Mouse (Mus musculus): Measurements from ENCODE around the gene Icmt. TPM values are rescaled to one million over a fixed set of nuclear protein-coding genes. Genes with fewer than 3 reads are reported as not detected.

Icmt gene
- polyA plus RNA-seq, 1 experiment from 2014 or later: 16.9 TPM

GRCm38 (mm10) chr4:152303172-152303571, 6.1 kb downstream of the Icmt start:
- Histone ChIP-seq H3K4me3 (ENCODE audit: low read depth, low read length) (no peak overlapping the region), H3K9ac (replicated peaks; ENCODE audit: low read depth) (no peak overlapping the region), H3K9me3 (ENCODE audit: low read length) (no peaks in the 10 kb centered on the region), H3K4me2 (replicated peaks; ENCODE audit: low read depth, low read length) (no peak overlapping the region), H3K4me1 (ENCODE audit: insufficient read depth, low read depth, low read length) (peaks cover 5% of the 10 kb centered on the region; the same call in 1 of the 2 replicates), H3K27ac (ENCODE audit: low read length) (no peak overlapping the region), H3K36me3 (ENCODE audit: insufficient read depth, low read length) (no peaks in the 10 kb centered on the region), H3K27me3 (replicated peaks; ENCODE audit: insufficient read depth, low read length) (no peaks in the 10 kb centered on the region)
- TF ChIP-seq CTCF (IDR thresholded peaks at IDR 0.05) (no peak), EP300 (IDR thresholded peaks at IDR 0.05) (no peak)
- ATAC-seq (no peak), DNase-seq (ENCODE audit: low spot score) (no peak)
- 89% methylated on average over 10 of the region's 10 CpGs for WGBS

- no peaks in the 10 kb centered on the region for H3K36me3 ChIP-seq (ENCODE audit: insufficient read depth, low read length)
- no peak for ATAC-seq
- WGBS: 85% methylated on average over 6 of the region's 6 CpGs
These were observed 7.7 kb downstream of the Icmt start for GRCm38 (mm10) chr4:152304685-152305084.

GRCm38 (mm10) chr4:152305991-152306390, 9.0 kb downstream of the Icmt start:
- Histone ChIP-seq H3K9me3 (ENCODE audit: low read length) (no peaks in the 10 kb centered on the region), H3K36me3 (ENCODE audit: insufficient read depth, low read length) (no peaks in the 10 kb centered on the region), H3K4me1 (ENCODE audit: insufficient read depth, low read depth, low read length) (no peaks in the 10 kb centered on the region), H3K27me3 (replicated peaks; ENCODE audit: insufficient read depth, low read length) (no peaks in the 10 kb centered on the region), H3K27ac (ENCODE audit: low read length) (no peak overlapping the region), H3K9ac (replicated peaks; ENCODE audit: low read depth) (no peak overlapping the region), H3K4me2 (replicated peaks; ENCODE audit: low read depth, low read length) (no peak overlapping the region), H3K4me3 (ENCODE audit: low read depth, low read length) (no peak overlapping the region)
- WGBS: 69% methylated on average over 6 of the region's 6 CpGs
- DNase-seq (ENCODE audit: low spot score): no peak
- no peak for ATAC-seq
- TF ChIP-seq EP300 (IDR thresholded peaks at IDR 0.05): no peak
- TF ChIP-seq CTCF (IDR thresholded peaks at IDR 0.05): no peak

More at GRCm38 (mm10) chr4:152304685-152305084, 7.7 kb downstream of the Icmt start:
- Histone ChIP-seq H3K27ac (ENCODE audit: low read length) (no peak overlapping the region), H3K9me3 (ENCODE audit: low read length) (no peaks in the 10 kb centered on the region), H3K4me1 (ENCODE audit: insufficient read depth, low read depth, low read length) (no peaks in the 10 kb centered on the region), H3K4me2 (replicated peaks; ENCODE audit: low read depth, low read length) (no peak overlapping the region), H3K9ac (replicated peaks; ENCODE audit: low read depth) (no peak overlapping the region), H3K4me3 (ENCODE audit: low read depth, low read length) (no peak overlapping the region), H3K27me3 (replicated peaks; ENCODE audit: insufficient read depth, low read length) (no peaks in the 10 kb centered on the region)
- no peak for DNase-seq (ENCODE audit: low spot score)
- TF ChIP-seq EP300 (IDR thresholded peaks at IDR 0.05): no peak
- TF ChIP-seq CTCF (IDR thresholded peaks at IDR 0.05): no peak

GRCm38 (mm10) chr4:152307542-152307941, 10.5 kb downstream of the Icmt start:
- H3K36me3 ChIP-seq (ENCODE audit: insufficient read depth, low read length): no peaks in the 10 kb centered on the region
- H3K9ac ChIP-seq (replicated peaks; ENCODE audit: low read depth): no peak overlapping the region
- ATAC-seq (no peak), DNase-seq (ENCODE audit: low spot score) (no peak)
- H3K27me3 ChIP-seq (replicated peaks; ENCODE audit: insufficient read depth, low read length): peaks cover 2% of the 10 kb centered on the region; the same call in 1 of the 2 replicates
- 79% methylated on average over 9 of the region's 9 CpGs for WGBS
- H3K4me2 ChIP-seq (replicated peaks; ENCODE audit: low read depth, low read length): no peak overlapping the region
- H3K27ac ChIP-seq (ENCODE audit: low read length): no peak overlapping the region
- H3K9me3 ChIP-seq (ENCODE audit: low read length): no peaks in the 10 kb centered on the region
- TF ChIP-seq CTCF (IDR thresholded peaks at IDR 0.05): no peak
- no peak overlapping the region for H3K4me3 ChIP-seq (ENCODE audit: low read depth, low read length)
- no peaks in the 10 kb centered on the region for H3K4me1 ChIP-seq (ENCODE audit: insufficient read depth, low read depth, low read length)

GRCm38 (mm10) chr4:152312186-152312585, 15.2 kb downstream of the Icmt start:
- no peak for ATAC-seq
- WGBS: 5% methylated on average over 14 of the region's 14 CpGs
- Histone ChIP-seq H3K4me2 (replicated peaks; ENCODE audit: low read depth, low read length) (no peak overlapping the region), H3K27me3 (replicated peaks; ENCODE audit: insufficient read depth, low read length) (peaks cover 35% of the 10 kb centered on the region), H3K27ac (ENCODE audit: low read length) (no peak overlapping the region), H3K4me1 (ENCODE audit: insufficient read depth, low read depth, low read length) (no peaks in the 10 kb centered on the region; the same call in 1 of the 2 replicates), H3K9me3 (ENCODE audit: low read length) (no peaks in the 10 kb centered on the region), H3K9ac (replicated peaks; ENCODE audit: low read depth) (no peak overlapping the region), H3K36me3 (ENCODE audit: insufficient read depth, low read length) (no peaks in the 10 kb centered on the region), H3K4me3 (ENCODE audit: low read depth, low read length) (peak overlapping the region; percentile 27; the same call in 1 of the 2 replicates)
- TF ChIP-seq CTCF (IDR thresholded peaks at IDR 0.05): no peak
- TF ChIP-seq EP300 (IDR thresholded peaks at IDR 0.05): no peak
- DNase-seq (ENCODE audit: low spot score): no peak

GRCm38 (mm10) chr4:152313211-152313632, 16.2 kb downstream of the Icmt start:
- H3K27ac ChIP-seq (ENCODE audit: low read length): no peak overlapping the region
- ATAC-seq (peak; percentile 62), DNase-seq (ENCODE audit: low spot score) (peak; percentile 52)
- H3K9me3 ChIP-seq (ENCODE audit: low read length): no peaks in the 10 kb centered on the region
- H3K36me3 ChIP-seq (ENCODE audit: insufficient read depth, low read length): no peaks in the 10 kb centered on the region
- peak overlapping the region; percentile 27 for H3K4me3 ChIP-seq (ENCODE audit: low read depth, low read length)
- peaks cover 37% of the 10 kb centered on the region for H3K27me3 ChIP-seq (replicated peaks; ENCODE audit: insufficient read depth, low read length)
- no peaks in the 10 kb centered on the region; the same call in 1 of the 2 replicates for H3K4me1 ChIP-seq (ENCODE audit: insufficient read depth, low read depth, low read length)
- TF ChIP-seq CTCF (IDR thresholded peaks at IDR 0.05) (no peak), EP300 (IDR thresholded peaks at IDR 0.05) (no peak)
- peak overlapping the region; percentile 51 for H3K4me2 ChIP-seq (replicated peaks; ENCODE audit: low read depth, low read length)
- 1% methylated on average over 29 of the region's 29 CpGs for WGBS
- no peak overlapping the region for H3K9ac ChIP-seq (replicated peaks; ENCODE audit: low read depth)

- Histone ChIP-seq H3K9ac (replicated peaks; ENCODE audit: low read depth) (no peak overlapping the region), H3K4me3 (ENCODE audit: low read depth, low read length) (no peak overlapping the region), H3K4me2 (replicated peaks; ENCODE audit: low read depth, low read length) (no peak overlapping the region), H3K27me3 (replicated peaks; ENCODE audit: insufficient read depth, low read length) (peaks cover 43% of the 10 kb centered on the region), H3K9me3 (ENCODE audit: low read length) (no peaks in the 10 kb centered on the region), H3K36me3 (ENCODE audit: insufficient read depth, low read length) (no peaks in the 10 kb centered on the region), H3K4me1 (ENCODE audit: insufficient read depth, low read depth, low read length) (peaks cover 5% of the 10 kb centered on the region; the same call in 1 of the 2 replicates), H3K27ac (ENCODE audit: low read length) (no peak overlapping the region)
- no peak for TF ChIP-seq EP300 (IDR thresholded peaks at IDR 0.05)
- TF ChIP-seq CTCF (IDR thresholded peaks at IDR 0.05): peak; percentile 48
- peak; percentile 51 for DNase-seq (ENCODE audit: low spot score)
- 0 out of 2 replicates have a peak, but pooled peaks have one; percentile 7 for ATAC-seq
These were observed 16.9 kb downstream of the Icmt start for GRCm38 (mm10) chr4:152313934-152314333.
